Mouse (Mus musculus) adrenal gland (tissue): ENCODE measurements around the gene Nod1.

Source experiments
- intact Hi-C: fragments of 180-260 bp; cut with DNase I; formaldehyde crosslinking; loops from one replicate; pipeline ENCODE4 v1.15.1; 2025
- long read RNA-seq, 2 experiments: library from polyadenylated mRNA; unstranded; transcript quantifications; one replicate each; pipeline ENCODE4 v2.0.0; 2020; ENCODE audit warnings: borderline replicate concordance in 1 of 2; ENCODE audit not compliant: insufficient replicate concordance in 1 of 2

The Nod1 gene
- long read RNA-seq, experiment 1, full-length matches to known transcripts, result 1 of 1 reads
- long read RNA-seq, experiment 1, partial matches to known transcripts, result 0 of 1 reads
- long read RNA-seq, experiment 1, other reads (novel, unspliced or antisense), result 0 of 1 reads
- long read RNA-seq, experiment 2, partial matches to known transcripts, result 0 of 2 reads
- long read RNA-seq, experiment 2, other reads (novel, unspliced or antisense), result 2 of 2 reads

GRCm38 (mm10) chr6:54972111-54972928, at the start of gene Nod1:
Gene Nod1 (minus strand): TSS chr6:54972612.
- intact Hi-C loops, result loop anchor here (5.0 kb wide), 2 partner anchors 40 to 55 kb away; no protein-coding TSS in a partner anchor

GRCm38 (mm10) chr6:55021806-55022205, 49.4 kb upstream of the Nod1 start:
- intact Hi-C loops, result no loop called here

DNA sequence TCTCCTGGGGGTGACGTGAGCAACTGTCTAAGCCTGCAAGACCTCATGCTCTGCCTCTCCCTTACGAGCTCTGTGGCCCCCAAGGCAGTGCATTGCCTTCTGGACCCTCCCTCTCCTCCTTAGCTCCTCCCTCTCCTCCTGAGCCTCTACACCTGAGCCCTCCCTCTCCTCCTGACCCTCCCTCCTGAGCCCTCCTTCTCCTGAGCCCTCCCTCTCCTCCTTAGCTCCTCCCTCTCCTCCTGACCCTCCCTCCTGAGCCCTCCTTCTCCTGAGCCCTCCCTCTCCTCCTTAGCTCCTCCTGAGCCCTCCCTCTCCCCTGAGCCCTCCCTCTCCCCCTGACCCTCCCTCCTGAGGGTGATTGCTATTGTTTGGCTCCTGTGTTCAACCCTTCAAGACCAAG, 46.0 kb upstream of the Nod1 start:
- intact Hi-C loops, result loop anchor here (5.0 to 10.0 kb wide), 4 partner anchors 101 to 311 kb away; no protein-coding TSS in a partner anchor

GRCm38 (mm10) chr6:55016710-55017583, 44.5 kb upstream of the Nod1 start:
- intact Hi-C loops, result loop anchor here (5.0 to 10.0 kb wide), 4 partner anchors 100 to 310 kb away; no protein-coding TSS in a partner anchor

DNA sequence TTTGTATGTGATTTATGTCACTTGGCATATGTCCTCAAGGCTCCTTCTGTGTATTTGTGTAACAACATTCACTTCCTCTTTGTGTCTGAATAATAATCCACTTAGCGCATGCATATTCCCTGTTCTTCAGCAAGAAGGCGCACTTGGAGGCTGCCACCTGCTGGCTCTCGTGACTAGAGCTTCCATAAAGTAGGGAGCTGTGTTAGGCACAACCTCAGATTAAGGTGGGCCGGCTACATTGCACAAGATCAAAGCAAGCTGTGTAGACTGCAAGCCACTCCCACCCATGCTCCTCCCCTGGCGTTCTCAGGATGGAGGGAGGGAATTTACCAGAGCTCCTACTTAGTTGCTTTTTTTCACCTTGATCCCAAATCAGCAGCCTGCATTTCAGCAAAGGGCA, 43.8 kb upstream of the Nod1 start:
- intact Hi-C loops, result loop anchor here (5.0 to 10.0 kb wide), 4 partner anchors 99 to 309 kb away; no protein-coding TSS in a partner anchor

- intact Hi-C loops, result loop anchor here (10.0 kb wide), 1 partner anchor 209 kb away; no protein-coding TSS in a partner anchor
Observed at GRCm38 (mm10) chr6:55014184-55014583, 41.8 kb upstream of the Nod1 start.

GRCm38 (mm10) chr6:55012516-55012915, 40.1 kb upstream of the Nod1 start:
- intact Hi-C loops, result loop anchor here (10.0 kb wide), 1 partner anchor 208 kb away; no protein-coding TSS in a partner anchor

- intact Hi-C loops, result loop anchor here (10.0 kb wide), 1 partner anchor 206 kb away; no protein-coding TSS in a partner anchor
Observed at GRCm38 (mm10) chr6:55010330-55011091, 38.1 kb upstream of the Nod1 start.

- intact Hi-C loops, result loop anchor here (10.0 kb wide), 1 partner anchor 205 kb away; no protein-coding TSS in a partner anchor
Observed at GRCm38 (mm10) chr6:55009391-55010230, 37.2 kb upstream of the Nod1 start.

- intact Hi-C loops, result no loop called here
Observed at GRCm38 (mm10) chr6:55008401-55008800, 36.0 kb upstream of the Nod1 start.

- intact Hi-C loops, result no loop called here
Observed at GRCm38 (mm10) chr6:55003559-55003958, 31.1 kb upstream of the Nod1 start.

DNA sequence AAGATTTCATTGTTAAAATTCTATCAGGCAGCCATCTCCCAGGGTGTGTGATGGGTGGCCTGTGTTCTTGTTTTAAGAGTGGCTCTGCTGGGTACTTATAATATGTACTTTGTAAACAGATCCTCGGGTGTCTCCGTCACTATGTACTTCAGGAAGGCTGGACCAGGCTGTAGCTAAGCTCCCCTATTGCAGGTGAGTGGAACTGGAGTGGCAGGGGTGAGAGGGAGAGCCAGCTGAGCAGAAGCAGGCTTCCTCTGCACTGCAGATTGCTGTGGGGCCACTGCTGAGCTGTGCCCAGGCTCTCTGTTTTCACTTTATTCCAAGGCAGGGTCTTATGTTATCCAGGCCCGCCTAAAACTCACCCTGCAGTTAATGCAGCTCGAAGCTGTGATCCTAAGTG, 30.0 kb upstream of the Nod1 start:
- intact Hi-C loops, result no loop called here

- intact Hi-C loops, result no loop called here
Observed at GRCm38 (mm10) chr6:55001320-55001719, 28.9 kb upstream of the Nod1 start.

GRCm38 (mm10) chr6:54997726-54998125, 25.3 kb upstream of the Nod1 start:
- intact Hi-C loops, result no loop called here

GRCm38 (mm10) chr6:54996361-54996760, 23.9 kb upstream of the Nod1 start:
- intact Hi-C loops, result no loop called here

DNA sequence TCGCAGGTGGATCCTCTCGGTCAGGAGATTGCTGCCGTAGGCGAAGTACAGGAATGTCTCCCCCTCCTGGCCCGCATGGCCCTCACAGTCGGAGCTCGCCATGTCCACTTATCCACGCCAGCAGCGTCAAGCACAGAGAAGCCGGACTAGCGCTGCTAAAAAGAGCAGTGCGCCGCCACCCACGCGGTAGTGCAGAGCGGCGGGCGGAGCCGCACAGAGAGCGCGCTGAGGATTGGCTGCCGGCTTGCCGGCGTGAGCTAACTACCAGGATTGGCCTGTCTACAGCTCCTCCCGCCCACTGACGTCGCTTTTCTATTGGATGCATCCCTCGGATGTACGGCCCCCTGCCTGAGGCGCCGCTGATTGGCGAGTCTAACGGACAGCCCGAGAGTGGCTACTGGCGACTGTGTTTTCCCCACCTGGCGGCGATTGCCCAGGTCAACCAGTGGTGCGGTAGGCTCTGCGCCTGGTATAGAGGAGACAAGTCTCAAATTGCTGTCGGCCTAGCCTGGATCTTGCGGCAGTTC, 20.4 kb upstream of the Nod1 start, which contains the start of gene Ggct:
Gene Ggct, minus strand, starts transcription at position 217 of the 527 bp plus-strand sequence.
- intact Hi-C loops, result loop anchor here (5.0 kb wide), 1 partner anchor 75 kb away; no protein-coding TSS in a partner anchor

- intact Hi-C loops, result loop anchor here (5.0 kb wide), 1 partner anchor 75 kb away; no protein-coding TSS in a partner anchor
Observed at GRCm38 (mm10) chr6:54992141-54992540, 19.7 kb upstream of the Nod1 start.

DNA sequence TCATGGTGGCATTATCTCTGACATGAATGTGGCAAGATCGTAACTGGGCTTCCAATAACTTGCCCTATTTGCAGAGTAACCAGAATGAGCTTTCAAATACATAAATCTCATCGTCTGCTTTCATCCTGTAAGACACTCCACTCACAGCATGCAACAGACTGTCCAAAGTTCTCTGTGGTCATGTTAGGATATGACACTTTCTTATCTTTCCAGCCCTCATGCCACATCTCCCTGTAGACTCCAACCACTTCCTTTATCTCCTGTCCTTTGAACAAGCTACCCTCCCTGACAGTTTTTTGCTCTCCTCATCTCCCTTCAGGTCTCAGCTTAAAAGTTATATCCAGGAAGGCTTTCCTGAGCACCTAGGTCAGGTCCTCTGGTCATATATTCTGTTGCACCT, 18.8 kb upstream of the Nod1 start:
- intact Hi-C loops, result loop anchor here (5.0 kb wide), 1 partner anchor 74 kb away; no protein-coding TSS in a partner anchor

- intact Hi-C loops, result no loop called here
Observed at GRCm38 (mm10) chr6:54988141-54988540, 15.7 kb upstream of the Nod1 start.
